Mouse (Mus musculus) kidney, adult 8-10 months (tissue): ENCODE data around the gene Ntrk3.

Experiments used
- DNase-seq, 2 experiments: peaks; one replicate each; pipeline ENCODE4 v3.0.0; 2022

The Ntrk3 gene

DNA sequence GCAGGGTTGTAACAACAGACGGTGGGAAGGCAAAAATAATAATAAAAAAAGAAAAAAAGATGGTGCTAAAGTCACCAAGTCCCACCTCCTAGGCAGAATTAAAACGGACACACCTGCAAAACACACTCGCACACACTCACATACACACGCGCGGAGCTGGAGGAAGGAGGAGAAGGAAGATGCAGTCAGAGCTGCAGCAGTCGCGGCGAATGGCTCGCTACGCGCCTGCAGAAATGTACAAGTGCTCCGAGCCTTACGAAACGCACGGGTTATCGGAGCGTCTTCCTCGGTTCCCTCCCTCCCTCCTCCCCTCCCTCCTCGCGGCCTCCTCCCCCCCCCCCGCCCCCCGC, 159.7 kb downstream of the Ntrk3 start:
- no peak for DNase-seq

DNA sequence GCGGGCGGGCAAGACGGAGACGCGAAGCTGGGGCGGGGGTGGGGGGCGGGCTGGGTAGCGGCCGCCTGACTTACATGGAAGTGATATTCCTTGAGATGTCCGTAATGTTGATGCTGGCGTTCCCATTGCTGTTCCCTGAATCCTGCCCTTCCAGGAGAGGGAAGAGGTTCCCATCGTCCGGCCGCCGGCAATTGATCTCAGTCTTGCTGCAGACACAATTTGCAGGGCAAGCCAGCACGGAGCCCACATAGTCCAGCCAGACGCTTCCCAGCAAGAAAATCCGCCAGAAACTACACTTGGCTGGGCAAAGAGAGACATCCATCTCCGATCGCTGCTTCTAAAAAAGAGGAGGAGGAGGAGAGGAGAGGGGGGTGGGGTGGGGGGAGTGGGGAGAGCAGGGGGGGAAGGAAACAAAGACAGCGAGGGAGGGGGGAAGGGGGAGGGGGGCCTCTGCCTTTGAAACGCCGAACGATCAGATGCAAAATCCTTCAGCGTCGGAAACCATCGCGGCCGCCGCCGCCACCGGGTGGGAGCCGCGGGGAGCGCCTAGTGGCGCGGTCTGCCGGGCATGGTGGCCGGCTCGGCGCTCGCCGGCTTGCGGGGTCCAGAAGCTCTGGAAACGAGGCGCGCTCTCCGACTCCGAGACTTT, 160.2 kb downstream of the Ntrk3 start:
- DNase-seq = no peak

DNA sequence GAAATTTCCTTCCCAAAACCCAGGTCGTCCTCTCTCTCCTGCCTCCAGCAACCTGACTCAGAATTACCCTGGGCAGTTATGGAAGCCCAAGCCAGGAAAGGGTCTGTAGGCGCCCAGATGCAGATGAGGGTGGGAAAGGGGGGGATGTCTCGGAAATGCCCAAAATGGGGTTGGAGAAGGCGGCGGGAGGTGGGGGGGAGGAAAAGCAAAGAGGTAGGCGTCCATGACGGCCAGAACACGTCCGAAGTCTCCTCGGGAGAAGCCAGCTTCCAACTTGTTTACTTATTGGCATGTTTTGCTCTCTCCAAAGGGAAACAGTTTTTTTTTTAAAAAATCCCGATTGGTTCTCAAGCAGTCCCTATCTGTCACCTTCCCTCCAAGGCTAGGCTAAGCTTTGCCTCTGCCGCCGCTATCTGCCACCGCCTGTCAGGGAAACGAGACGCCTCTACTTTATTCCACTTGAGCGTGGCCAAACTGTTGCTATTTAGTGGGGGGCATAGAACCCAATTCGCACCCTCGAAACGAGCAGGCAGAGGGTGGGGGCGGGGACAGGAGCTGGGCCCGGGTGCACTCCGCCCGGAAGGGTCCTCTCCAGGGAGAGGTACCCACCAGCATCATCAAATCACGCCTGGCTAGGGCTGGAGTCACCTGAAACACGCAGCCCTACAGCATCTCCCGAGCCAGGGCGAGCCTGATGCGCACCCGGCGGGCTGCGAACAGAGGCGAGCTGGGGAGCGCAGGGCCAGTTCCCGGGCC, 160.9 kb downstream of the Ntrk3 start:
- no peak for DNase-seq

DNA sequence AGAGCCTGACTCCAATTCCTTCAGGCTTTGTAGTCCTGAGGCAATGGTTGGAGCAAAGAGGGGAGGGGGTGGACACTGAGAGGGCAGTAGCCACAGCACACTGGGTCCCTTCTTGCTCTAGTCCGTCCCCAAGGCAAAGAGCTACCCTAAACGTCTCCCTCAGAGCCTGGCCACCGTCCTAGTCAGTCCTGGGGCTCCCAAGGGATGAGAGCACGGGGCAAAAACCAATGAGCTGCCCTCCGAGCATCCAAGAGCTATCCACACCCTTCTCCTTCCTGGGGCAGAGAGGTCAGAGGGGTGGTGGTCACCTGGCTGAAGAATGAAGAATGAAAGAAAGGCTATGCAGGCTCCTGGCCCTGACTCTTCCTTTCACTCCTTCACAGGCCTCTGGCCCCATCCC, 161.6 kb downstream of the Ntrk3 start:
- DNase-seq = no peak

DNA sequence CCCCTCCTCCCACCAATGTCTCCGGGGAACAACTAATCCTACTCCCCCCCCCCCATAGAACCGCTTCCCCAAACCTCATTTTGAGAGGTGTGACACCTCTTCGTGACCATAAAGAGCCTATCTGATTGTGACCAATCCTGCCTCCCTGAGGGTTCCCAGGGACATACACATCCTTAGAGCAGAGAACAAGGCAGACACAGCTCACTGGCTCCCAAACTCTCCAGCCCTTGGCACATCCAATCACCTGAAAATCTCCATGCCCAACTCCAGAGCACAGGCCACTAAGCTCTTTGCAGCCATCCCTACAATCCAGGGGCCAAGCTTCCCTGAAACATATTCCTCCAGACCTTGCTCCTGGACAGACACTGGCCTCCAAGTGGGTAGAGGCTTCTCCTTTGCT, 162.3 kb downstream of the Ntrk3 start:
- no peak for DNase-seq

DNA sequence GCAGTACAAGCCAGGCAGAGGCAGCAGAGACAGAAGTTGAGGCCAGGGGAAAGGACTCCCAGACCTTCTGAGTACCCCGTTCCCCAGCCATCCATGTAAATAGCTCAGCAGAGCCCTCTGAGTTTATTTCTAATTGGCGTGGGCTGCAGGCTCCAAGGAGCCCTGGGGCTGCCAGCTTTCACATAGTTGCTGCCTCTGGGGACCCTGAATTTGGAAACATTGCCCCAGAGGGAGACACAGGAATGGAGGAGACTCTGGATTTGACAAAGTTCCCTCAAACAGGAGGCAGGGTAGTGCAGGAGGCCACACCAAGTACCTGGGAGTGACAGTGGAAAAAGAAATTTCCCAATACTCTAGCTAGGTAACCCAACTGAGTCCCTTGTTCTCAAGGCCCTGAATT, 166.6 kb downstream of the Ntrk3 start:
- no peak for DNase-seq

DNA sequence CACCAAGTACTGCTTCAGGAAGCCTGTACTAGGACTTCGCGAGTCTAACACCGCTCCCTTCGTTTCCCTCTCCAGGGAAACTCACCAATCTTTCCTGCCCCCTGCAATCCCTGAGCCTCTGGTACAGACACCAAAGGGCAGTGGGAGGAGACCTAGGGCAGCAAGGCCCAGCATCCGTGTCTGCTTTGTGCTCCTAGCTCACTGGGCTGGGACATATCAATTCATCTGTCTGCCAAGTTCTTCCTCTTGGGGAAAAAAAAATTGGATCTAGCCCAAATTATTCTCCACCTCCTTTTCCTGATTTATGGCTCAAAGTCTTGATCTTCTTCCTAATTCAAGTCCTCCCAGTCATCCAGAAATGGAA, 168.6 kb downstream of the Ntrk3 start:
- DNase-seq = no peak

DNA sequence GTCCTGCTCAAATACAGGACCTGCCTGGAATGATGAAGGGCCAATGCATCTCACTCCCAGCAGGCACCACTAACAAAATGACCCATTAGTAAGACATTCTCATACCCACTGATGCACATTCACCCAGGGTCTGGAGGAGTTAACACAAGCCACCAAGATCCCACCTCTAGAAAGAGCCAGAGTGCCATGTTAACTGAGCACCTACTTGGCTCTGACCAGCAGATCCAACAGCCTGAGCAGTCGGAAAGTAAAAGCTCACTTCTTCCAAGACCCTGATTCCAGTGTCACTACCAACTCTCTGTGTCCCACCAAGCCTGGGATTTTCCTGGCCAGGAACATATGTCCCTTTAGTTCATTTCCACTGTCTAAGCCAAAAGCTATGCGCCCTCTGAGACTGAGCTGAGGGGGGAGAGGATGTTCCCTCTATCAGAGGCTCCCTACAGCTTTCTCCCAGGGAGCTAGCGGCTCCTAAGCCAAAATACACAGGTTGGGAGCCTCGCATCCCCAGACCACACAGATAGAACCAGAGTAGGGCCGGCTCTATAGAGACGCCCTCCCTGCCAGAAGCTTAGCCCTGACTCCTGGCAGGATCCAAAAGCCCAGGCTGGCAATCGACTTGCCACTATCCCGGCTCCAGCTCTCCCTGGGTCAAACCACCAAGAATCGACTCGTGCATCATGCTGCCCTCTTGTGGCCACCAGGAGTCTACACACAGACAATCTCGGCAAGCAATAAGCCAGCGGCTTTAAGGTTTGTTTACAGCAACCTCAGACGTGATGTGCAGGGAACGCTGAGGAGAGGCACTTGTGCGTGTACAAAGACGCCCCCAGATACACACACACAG, 169.2 kb downstream of the Ntrk3 start:
- DNase-seq = peak; percentile 28 to 52

DNA sequence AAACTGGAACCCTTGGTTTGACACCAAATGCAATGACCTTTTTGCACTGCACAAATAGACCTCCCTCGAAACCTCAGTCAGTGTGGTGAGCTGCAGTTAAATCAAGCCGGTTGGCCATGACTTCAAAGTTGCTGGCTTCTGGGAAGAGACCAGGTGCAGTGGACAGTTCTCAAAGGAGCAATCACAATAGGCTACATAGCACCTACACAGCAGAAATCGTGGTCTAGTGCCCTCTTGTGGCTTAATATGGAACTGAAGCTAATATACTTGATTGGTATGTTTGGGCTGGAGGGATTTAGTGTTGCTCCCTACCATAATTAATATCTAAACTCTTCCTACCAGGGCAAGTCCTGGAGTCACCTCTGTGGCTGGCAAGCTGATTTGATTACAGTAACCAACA, 171.2 kb downstream of the Ntrk3 start:
- peak; percentile 10 to 20 for DNase-seq

DNA sequence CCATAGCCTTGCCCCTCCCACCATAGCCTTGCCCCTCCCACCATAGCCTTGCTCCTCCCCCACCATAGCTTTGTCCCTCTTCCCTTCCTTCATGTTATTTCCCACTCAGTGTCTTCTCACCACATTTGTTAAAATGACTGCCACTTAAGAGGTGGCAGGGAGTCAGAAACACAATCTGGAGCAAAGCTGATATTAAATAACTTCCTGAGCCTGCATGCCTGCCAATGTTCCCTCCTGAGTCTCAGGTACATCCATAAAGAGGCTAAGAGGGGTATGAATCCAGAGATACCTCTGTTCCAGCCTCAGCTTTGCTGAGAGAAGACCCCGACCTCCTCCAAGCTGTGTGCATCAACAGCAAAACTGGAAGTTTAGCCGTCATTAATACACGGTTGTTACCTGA, 172.4 kb downstream of the Ntrk3 start:
- no peak for DNase-seq

DNA sequence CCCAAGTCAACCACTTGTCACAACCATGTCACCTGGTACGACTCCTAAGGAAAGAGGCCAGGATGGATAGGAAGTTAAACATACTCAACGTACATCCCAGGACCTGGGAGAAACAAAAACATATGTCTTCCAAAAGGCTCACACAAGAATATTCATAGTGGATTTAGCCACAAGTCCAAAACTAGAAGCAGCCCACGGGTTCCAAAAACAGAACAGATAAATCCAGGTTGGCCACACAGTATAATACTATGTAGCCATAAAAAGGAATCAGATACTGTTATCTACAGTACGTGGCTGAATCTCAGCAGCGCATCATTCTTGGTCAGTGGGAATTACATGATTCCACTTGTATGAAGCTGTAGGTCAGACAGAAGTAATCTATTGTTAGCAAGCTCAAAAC, 179.3 kb downstream of the Ntrk3 start:
- no peak for DNase-seq

DNA sequence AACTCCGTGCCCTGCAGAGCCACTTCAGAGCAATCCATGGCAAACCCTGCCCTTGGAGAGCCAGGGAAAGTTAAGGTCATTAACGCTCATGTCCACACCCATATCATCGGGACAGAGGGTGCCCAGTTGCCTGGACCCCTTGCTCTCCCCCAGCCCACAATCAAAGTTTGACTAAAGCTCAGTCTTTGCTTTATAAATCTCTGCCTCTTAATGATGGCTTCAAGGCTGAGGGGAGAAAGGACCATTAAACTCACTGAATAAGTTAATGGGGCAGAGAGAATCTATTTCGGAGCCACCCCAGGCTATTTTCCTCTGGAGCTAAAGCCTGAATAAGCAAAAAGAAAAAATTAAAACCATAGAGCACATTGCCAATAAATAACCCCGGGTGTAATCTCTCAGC, 182.3 kb downstream of the Ntrk3 start:
- DNase-seq = no peak

DNA sequence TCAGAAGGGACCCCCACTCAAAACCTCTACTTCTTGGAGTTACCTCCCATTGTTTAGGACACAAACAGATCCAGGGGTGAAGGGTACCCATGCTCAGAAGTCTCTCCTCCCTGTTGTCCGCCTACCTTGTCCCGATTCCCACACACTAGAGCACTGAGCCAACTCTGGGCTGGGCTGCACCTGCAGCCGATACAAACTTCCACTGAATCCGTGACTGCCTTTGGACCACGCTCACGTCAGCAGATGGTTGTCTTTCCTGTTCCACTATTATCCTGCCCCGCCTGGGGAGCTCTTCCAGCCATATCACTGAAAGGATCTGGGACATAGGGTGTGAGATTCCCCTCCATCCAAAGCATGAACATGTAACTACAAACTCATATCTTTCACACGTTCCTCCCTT, 188.4 kb downstream of the Ntrk3 start:
- no peak for DNase-seq

DNA sequence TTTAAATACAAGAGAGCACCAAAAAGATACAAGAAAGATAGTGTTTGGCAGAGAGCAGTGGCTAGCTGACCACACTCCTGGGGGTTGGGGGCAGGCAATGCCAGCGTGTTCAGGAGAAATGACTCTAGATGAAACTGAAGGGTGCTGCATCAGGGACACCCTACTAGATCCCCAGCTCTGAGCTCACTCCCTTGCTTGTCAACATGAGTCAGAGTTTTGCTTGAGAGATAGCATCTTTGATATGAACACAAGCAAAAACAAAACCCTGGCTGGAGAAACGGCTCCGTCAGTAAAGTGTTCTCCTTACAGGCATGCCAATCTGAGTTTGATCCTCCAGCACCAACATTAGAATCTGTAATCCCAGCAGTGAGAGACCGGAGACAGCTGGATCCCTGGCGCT, 189.1 kb downstream of the Ntrk3 start:
- DNase-seq = no peak

DNA sequence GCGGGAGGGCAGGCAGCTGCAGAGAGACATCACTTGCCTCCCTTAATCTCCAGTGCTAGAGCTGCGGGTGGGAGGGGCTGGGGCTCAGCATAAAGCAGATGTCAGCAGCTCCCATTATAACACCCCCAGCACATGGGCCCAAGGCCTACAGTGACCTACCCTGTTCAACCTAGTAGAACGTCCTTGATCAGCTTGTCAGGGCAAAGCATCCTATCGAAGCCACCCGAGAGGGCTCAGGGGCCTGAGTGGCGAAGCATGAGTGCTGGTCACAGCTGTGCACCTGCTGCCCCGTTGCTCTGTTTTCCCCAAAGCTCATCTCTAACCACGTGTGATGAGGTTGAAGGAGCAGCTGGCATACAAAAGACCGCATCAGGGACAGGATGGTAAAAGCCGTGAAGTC, 191.3 kb downstream of the Ntrk3 start:
- no peak for DNase-seq

DNA sequence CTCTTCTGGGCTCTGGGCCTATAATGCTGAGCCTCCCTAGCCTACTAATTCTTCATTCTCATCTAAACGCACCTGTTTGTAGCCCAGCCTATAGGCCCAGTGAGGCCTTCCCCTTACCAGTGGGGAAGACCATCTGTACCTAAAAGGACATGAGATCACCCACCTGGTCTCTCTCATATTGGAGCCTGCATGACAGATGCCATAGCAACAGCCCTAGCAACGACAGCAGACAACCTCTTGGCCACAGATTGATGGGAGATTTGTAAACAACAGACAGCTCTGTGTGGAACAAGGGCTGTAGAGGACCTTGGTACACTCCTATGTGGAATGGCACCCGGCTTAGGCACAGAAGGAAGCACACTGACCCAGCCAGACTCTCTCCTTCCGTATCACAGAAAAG, 195.3 kb downstream of the Ntrk3 start:
- no peak for DNase-seq

DNA sequence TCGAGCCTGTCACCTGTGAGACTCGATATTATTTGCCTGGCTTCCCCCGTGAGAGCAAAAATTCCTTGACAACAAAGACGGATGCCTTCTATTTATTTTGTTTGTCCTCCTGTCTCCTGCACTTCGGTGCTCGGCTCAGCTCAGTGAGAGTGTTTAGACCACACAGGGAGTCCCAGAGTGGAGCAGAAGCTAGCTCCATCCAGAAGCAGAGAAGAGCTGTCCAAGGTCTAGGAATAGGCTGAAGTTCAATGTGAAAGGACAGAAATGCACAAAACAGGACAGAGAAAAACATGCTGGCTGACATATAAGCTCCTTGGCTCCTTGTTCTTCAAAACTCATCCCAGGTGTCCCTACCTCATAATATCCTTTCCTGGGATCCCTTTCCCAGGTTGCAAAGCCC, 207.5 kb downstream of the Ntrk3 start:
- no peak for DNase-seq

DNA sequence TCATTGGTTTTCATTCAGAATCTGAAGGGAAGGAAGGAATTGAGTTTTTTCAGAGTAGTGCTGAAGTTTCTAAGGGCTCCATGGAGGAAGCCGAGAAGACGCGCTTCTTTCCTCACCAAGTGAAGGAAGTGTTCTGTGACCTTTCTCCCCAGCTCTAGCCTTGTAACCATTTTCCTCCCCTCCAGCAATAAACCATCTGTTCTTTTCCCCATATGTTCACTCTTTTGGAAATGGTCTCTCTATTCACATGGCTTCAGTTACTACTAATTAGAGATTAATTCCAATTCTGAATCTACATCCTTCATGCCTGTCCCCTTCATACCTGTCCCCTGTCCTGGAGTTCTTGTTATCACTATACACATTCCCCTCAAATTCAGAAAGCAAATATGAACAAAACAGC, 209.8 kb downstream of the Ntrk3 start:
- DNase-seq = no peak

DNA sequence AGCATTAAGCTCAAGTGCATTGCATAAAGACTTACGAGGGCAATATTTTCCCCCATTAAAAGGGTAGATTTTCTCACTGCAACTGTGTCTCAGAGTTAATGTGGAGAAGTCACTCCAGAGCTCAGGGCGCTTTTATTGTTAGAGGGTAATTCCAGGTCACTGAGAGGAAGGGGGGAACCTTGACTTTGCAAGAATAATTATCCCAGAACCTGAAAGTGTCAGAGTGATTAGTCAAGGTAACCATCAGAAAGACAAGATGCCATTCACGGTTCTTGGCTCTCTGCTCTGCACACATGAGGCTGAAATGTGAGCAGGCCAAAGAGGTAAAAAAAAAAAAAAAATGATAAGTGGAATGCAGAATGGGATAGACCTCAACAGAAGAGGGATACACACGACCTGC, 210.2 kb downstream of the Ntrk3 start:
- no peak for DNase-seq

DNA sequence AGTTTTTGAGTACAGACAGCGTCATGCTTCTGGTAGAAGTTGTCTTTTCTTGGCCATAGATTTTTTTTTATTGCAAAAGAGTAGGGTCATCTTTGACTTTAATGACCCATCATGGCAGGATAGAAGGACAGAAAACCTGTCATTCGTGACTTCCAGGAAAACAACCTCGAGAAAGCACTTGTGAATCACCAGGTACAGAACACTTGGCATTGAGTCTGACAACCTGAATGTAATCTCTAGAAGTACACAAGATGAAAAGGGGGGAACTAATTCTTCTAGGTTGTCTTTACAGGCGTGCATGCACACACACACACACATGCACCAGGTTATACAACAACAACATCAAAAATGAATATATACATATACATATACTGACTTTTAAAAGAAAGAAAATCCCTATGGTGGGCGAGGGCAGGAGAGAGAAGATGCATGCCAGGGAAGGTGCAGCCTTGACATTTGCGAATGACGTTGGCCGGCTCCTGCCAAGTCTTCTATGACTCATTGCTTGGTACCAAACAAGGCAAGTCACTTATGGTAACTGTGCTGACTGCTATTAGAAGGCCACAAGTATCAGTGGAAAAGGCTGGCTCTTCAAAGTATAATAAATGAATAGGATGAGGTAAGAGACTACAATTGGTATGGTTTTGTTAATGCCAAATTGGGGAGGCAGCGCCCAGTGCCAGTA, 217.4 kb downstream of the Ntrk3 start:
- no peak for DNase-seq

DNA sequence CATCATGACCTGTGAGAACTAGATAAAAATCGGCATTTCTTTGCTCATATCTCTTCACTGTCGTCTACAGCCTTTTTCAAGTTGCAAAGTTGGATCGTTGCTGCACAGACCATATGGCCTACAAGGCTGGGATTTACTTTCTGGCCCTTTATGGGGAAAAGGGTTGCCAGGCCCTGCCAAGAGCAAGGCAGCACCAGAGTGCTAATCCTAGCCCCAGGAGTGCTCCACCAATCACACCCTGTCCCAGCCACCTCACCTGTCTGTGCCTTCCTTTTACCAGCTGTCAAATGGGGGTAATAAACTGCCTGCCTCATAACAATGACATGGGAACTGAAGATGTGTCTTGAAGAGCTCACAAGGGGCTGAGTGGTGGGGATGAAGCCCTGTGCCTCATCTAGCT, 218.1 kb downstream of the Ntrk3 start:
- no peak for DNase-seq

DNA sequence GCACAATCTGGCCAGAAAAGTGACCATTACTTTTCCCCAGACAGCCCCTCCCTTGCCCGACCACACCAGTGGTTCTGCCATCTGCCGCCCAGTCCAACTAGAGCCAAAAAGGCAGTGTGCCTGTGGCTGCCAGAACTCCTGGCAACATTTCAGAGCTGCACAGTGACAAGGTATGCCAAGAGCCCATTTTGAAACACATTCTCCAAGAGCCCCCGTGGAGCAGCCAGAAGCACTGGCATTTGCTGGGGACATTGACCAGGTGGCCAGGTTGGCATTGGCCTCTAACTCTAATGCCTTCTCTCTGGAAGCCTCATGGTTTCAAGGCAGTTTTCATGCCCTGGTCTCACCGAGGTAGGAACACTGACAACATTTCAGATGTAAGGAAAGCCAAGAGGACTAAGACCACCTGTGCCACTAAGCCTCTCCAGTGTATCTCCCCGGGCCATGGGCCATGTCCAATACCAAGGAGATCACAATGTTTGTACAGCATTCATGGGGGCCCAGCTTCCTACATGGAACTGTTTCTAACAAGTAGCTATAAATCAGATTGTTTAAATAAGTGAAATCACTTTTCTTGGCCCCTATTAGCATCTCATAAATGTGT, 218.9 kb downstream of the Ntrk3 start:
- no peak for DNase-seq

DNA sequence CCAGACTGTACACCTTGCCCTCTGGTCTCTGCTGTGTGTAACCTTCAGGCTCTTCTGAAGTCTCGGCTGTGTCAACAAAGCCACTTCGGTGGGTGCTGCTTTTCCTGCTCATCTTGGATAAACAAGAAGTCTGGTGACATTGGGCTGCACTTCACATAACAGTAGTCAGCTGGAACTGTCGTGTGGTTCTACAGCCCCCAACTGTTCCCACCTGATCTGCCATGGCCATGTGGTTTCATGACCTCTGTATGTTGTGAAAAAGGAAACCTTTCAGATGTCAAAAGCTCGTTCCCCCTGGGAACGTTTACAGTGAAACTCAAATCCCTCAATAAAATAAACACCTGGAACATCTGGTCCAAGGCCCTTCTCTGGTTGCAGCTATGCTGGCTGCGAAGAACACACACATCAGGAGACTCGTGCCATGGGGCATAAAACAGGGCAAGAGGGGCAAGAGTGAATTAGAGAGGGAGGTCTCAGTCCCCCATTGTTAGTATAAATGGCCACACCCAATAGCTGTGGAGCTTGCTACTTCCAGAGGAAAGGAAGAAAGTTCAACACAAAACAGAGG, 222.7 kb downstream of the Ntrk3 start:
- no peak for DNase-seq
